Mouse (Mus musculus) megakaryocyte, embryonic 14.5 days (primary cell): ENCODE data around the gene Ptov1.

ENCODE experiments used
- FLI1 ChIP-seq: IDR thresholded peaks from 2 replicates; pipeline ENCODE4 v1.6.1; 2012; ENCODE audit warnings: low read length, inconsistent platforms, mixed read lengths
- GATA1 ChIP-seq: IDR thresholded peaks from 3 replicates; pipeline ENCODE4 v1.6.1; 2012; ENCODE audit warnings: mixed read lengths, low read length, inconsistent platforms, borderline replicate concordance

DNA sequence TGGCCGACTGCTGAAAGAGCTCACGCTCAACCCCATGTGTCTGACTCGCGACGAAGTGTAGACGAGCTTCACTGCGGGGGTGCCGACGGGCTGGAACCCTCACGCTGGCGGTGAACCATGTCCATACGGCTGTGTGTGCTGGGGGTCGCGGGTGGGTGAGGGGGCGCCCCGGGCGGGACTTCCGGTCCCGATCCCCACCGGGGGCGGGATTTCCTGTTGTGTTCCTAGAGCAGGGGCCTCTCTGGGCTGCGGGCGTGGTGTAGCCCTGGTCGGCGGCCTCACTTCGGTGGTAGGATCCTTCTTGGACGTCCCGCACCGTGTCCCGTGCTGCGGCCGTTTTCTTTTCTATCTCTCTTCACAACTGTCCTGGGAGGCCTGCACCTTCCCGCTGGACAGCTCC is 19.4 kb downstream of the Ptov1 start:
- TF ChIP-seq GATA1 (no peak), FLI1 (no peak; the same call in 1 of the 2 replicates)
